Mouse (Mus musculus): ENCODE data around the gene Eci1.

The Eci1 gene

GRCm38 (mm10) chr17:24470701-24471527 is 44.5 kb downstream of the Eci1 start:
- peak; percentile 9; the same call in 1 of the 2 replicates for ATAC-seq (ENCODE audit: insufficient number of reproducible peaks, low FRiP score, low TSS enrichment)

- ATAC-seq (ENCODE audit: insufficient number of reproducible peaks, low FRiP score, low TSS enrichment), result no peak
Observed at GRCm38 (mm10) chr17:24472512-24472911, 46.1 kb downstream of the Eci1 start.

- no peak for ATAC-seq (ENCODE audit: insufficient number of reproducible peaks, low FRiP score, low TSS enrichment)
Observed at GRCm38 (mm10) chr17:24473612-24474275, 47.3 kb downstream of the Eci1 start, which contains the start of gene Bricd5. Gene Bricd5, plus strand, starts transcription at chr17:24473884.

GRCm38 (mm10) chr17:24474557-24474956 is 48.1 kb downstream of the Eci1 start:
- ATAC-seq (ENCODE audit: insufficient number of reproducible peaks, low FRiP score, low TSS enrichment), result no peak

GRCm38 (mm10) chr17:24475586-24475985 is 49.1 kb downstream of the Eci1 start:
- no peak for ATAC-seq (ENCODE audit: insufficient number of reproducible peaks, low FRiP score, low TSS enrichment)

- ATAC-seq (ENCODE audit: insufficient number of reproducible peaks, low FRiP score, low TSS enrichment), result no peak
Observed at GRCm38 (mm10) chr17:24476022-24476776, 49.8 kb downstream of the Eci1 start.

- ATAC-seq (ENCODE audit: insufficient number of reproducible peaks, low FRiP score, low TSS enrichment), result no peak
Observed at GRCm38 (mm10) chr17:24477053-24477984, 50.9 kb downstream of the Eci1 start.

GRCm38 (mm10) chr17:24477985-24478600 is 51.7 kb downstream of the Eci1 start:
- ATAC-seq (ENCODE audit: insufficient number of reproducible peaks, low FRiP score, low TSS enrichment), result peak; percentile 9; the same call in 1 of the 2 replicates

- peak; percentile 84 for ATAC-seq (ENCODE audit: insufficient number of reproducible peaks, low FRiP score, low TSS enrichment)
Observed at GRCm38 (mm10) chr17:24478663-24479380, 52.4 kb downstream of the Eci1 start, which contains the start of gene Mlst8. Gene Mlst8, minus strand, starts transcription at chr17:24479078.

- ATAC-seq (ENCODE audit: insufficient number of reproducible peaks, low FRiP score, low TSS enrichment), result no peak
Observed at GRCm38 (mm10) chr17:24479431-24479830, 53.0 kb downstream of the Eci1 start.

- ATAC-seq (ENCODE audit: insufficient number of reproducible peaks, low FRiP score, low TSS enrichment), result no peak
Observed at GRCm38 (mm10) chr17:24480201-24480826, 53.9 kb downstream of the Eci1 start.

GRCm38 (mm10) chr17:24481027-24481815 is 54.8 kb downstream of the Eci1 start:
- ATAC-seq (ENCODE audit: insufficient number of reproducible peaks, low FRiP score, low TSS enrichment), result no peak

- no peak for ATAC-seq (ENCODE audit: insufficient number of reproducible peaks, low FRiP score, low TSS enrichment)
Observed at GRCm38 (mm10) chr17:24483495-24483894, 57.1 kb downstream of the Eci1 start.

GRCm38 (mm10) chr17:24485090-24485860 is 58.8 kb downstream of the Eci1 start:
- no peak for ATAC-seq (ENCODE audit: insufficient number of reproducible peaks, low FRiP score, low TSS enrichment)

- peak; percentile 66 for ATAC-seq (ENCODE audit: insufficient number of reproducible peaks, low FRiP score, low TSS enrichment)
Observed at GRCm38 (mm10) chr17:24488186-24488661, 61.8 kb downstream of the Eci1 start, which contains the start of gene Caskin1. Gene Caskin1, plus strand, starts transcription at chr17:24488601.

GRCm38 (mm10) chr17:24488662-24489264 is 62.3 kb downstream of the Eci1 start:
- ATAC-seq (ENCODE audit: insufficient number of reproducible peaks, low FRiP score, low TSS enrichment), result peak; percentile 32; the same call in 1 of the 2 replicates

All from cerebellum, adult (tissue).